Mouse (Mus musculus) MEL-GATA-1-ER (cell line): Measurements from ENCODE around the gene Vmn1r33.
"Not testable (repeated sequence)": the region's sequence is repeated elsewhere in the genome, so short reads cannot be mapped to it uniquely, and the experiment has no call there.

Experiments used
- DNase-seq: peaks from one replicate; pipeline ENCODE4 v3.0.0-alpha.2; 2012; ENCODE audit warnings: low read depth; ENCODE audit errors: extremely low read depth

Vmn1r33 gene

GRCm38 (mm10) chr6:66618182-66618581, at the start of gene Vmn1r33:
TSS of gene Vmn1r33 (minus strand) at chr6:66618282.
- not testable (repeated sequence) for DNase-seq

GRCm38 (mm10) chr6:66643779-66644178, 25.7 kb upstream of the Vmn1r33 start, which contains the start of gene Vmn1r34:
TSS of gene Vmn1r34 (minus strand) at chr6:66643879.
- DNase-seq: no peak

GRCm38 (mm10) chr6:66595804-66596203, 22.3 kb downstream of the Vmn1r33 start:
- DNase-seq: no peak
